Mouse (Mus musculus): ENCODE data around the gene Nhsl2.

DNA sequence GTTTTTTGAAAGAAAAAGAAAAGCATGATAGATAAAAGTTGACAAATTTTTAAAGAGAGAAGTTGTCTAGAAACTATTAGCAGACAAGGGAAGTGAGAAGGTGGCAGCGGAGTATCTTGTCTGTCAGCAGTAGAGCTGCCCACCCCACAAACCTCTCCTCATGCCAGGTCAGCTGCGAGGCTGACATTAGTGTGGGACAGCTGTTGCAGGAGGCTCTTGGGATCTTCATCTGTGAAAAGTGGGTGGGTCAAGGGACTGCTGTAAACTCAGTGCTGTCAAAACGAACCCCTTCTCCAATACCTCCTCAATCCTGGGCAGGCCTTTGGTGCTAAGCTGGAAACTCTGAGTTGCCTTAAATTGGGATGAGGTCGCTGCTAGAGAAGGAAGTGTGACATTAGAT is 202.0 kb downstream of the Nhsl2 start:
- TF ChIP-seq CTCF (IDR thresholded peaks at IDR 0.05; ENCODE audit: low read depth) (no peak), EP300 (IDR thresholded peaks at IDR 0.05; ENCODE audit: low read depth) (no peak)

All from liver, postnatal 0 days (tissue).